Mouse (Mus musculus) small intestine, adult 2 months (tissue): Measurements from ENCODE around the gene 2310079G19Rik.

Experiments used
- CTCF ChIP-seq: fragments of 200-500 bp; IDR thresholded peaks from 2 replicates; pipeline ENCODE4 v1.5.1; 2012; ENCODE audit warnings: low read depth, mild to moderate bottlenecking, control low read depth, inconsistent platforms, low read length, moderate library complexity, mixed read lengths; ENCODE audit not compliant: insufficient replicate concordance, insufficient read length; ENCODE audit errors: extremely low read depth
- POLR2A ChIP-seq: fragments of 200-500 bp; IDR thresholded peaks from 2 replicates; pipeline ENCODE4 v1.6.1; 2012; ENCODE audit warnings: low read depth, mild to moderate bottlenecking, control low read depth, inconsistent platforms, low read length, moderate library complexity

DNA sequence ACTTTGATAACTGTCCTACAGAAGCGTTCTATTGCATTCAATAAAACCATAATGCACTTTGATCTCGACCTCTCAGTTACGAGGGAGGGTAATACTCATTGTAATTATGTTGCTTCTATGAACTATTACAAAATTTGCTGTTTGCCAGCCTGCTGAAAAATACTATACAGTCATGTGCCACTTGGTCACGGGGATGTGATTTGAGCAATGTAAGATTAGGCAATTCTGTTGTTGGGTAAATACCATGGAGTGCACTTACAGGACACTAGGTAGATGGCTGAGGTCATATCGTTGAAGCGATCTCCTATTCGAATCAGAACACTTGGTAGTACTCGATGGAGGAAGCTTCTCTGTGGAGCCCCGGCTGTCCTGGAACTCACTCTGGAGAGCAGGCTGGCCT, 44.1 kb downstream of the 2310079G19Rik start:
- TF ChIP-seq CTCF (no peak), POLR2A (no peak)
